Mouse (Mus musculus): ENCODE data around the gene Camta1. TPM values are rescaled to one million over a fixed set of nuclear protein-coding genes. Genes with fewer than 3 reads are reported as not detected.

Camta1 gene
- polyA plus RNA-seq, 1 experiment = 27.1 TPM

DNA sequence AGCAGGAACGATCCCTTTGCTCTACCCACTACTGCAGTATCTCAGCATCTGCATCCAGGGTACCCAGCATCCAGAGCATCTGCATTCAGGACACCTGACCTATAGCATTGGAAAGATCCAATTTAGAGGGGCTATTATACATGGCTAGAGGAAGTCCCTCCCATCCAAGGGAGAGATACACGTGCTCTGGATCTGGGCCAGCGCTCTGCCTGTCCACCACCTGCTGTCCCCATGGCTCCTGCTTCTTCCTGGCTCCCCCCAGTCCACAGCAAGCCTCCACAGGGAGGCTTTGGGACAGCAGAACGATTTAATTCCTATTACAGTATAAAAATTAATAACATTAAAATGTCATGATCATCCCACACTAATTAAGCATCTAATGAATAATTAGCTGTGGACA, 605.1 kb downstream of the Camta1 start:
- no peak for DNase-seq
- Histone ChIP-seq H3K4me3 (ENCODE audit: control insufficient read depth, insufficient read depth, low read length) (no peak overlapping the region), H3K36me3 (ENCODE audit: control insufficient read depth, insufficient read depth, low read length) (no peaks in the 10 kb centered on the region), H3K4me1 (replicated peaks; ENCODE audit: control insufficient read depth, insufficient read depth, low read length) (no peaks in the 10 kb centered on the region), H3K27me3 (ENCODE audit: control insufficient read depth, insufficient read depth, low read length) (no peaks in the 10 kb centered on the region), H3K27ac (ENCODE audit: control insufficient read depth, insufficient read depth, low read length) (no peak overlapping the region)
- TF ChIP-seq CTCF (IDR thresholded peaks at IDR 0.05; ENCODE audit: borderline replicate concordance, control insufficient read depth, extremely low read depth, insufficient read depth, low read length, poor library complexity) = no peak
- TF ChIP-seq POLR2A (IDR thresholded peaks at IDR 0.05; ENCODE audit: control insufficient read depth, extremely low read depth, insufficient read depth, low read length, poor library complexity) = no peak
- WGBS = 70% methylated on average over 4 of the region's 4 CpGs

DNA sequence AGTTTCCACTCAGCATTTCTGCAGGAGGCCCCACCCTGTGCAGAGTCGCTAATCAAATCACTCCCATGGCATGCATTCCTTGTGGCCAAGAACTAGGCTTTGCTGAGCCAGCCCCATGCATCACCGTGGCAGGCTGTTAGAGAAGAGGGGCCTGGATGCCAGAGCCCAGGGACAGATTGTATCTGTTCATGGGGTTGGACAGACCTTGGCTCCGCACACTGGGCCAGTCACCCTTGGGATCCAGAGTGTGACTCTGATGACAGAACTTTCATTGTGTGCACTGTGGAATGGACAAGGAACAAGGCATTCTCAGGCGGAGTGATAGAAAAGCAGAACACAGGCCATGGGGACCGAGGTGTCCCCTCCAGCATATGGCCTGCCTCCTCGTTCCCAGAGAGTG, 610.9 kb downstream of the Camta1 start:
- Histone ChIP-seq H3K4me3 (ENCODE audit: control insufficient read depth, insufficient read depth, low read length) (no peak overlapping the region), H3K27ac (ENCODE audit: control insufficient read depth, insufficient read depth, low read length) (no peak overlapping the region), H3K36me3 (ENCODE audit: control insufficient read depth, insufficient read depth, low read length) (no peaks in the 10 kb centered on the region), H3K27me3 (ENCODE audit: control insufficient read depth, insufficient read depth, low read length) (no peaks in the 10 kb centered on the region), H3K4me1 (replicated peaks; ENCODE audit: control insufficient read depth, insufficient read depth, low read length) (no peaks in the 10 kb centered on the region)
- TF ChIP-seq CTCF (IDR thresholded peaks at IDR 0.05; ENCODE audit: borderline replicate concordance, control insufficient read depth, extremely low read depth, insufficient read depth, low read length, poor library complexity) (no peak), POLR2A (IDR thresholded peaks at IDR 0.05; ENCODE audit: control insufficient read depth, extremely low read depth, insufficient read depth, low read length, poor library complexity) (no peak)
- 93% methylated on average over 6 of the region's 6 CpGs for WGBS
- no peak for DNase-seq

DNA sequence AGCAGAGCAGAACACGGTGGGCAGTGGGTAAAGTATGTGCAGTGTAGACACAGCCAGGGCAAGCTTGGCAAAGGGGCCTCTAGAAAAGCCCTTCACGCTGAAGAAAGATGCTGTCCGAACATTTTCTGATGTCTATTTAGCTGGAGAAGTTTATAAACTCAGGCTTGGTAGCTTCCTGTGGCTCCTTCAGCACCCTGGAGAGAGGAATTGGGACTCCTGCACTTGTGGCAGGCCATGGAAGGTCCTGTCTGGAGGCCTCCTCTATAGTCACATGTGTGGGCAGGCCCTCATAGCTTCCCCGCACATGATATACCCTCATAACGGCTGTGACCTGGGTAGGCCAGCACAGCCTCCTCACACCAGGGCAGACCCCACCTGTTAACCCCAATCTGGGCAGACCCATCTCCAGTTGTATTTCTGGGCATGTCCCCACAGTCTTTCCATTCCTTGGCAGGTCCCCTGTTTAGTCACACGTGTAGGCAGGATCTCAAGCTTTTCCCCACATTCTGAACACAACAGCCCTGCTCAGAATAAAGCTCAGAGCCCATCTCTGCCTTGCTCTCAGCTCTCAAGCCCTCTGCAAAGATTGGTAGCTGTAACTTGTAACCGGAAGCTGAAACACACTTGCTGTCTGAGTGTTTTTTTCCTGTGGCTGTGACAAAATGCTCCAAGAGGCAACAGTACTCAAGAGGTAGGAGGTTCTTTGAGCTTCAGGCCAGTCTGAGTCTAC, 616.4 kb downstream of the Camta1 start:
- no peaks in the 10 kb centered on the region for H3K36me3 ChIP-seq (ENCODE audit: control insufficient read depth, insufficient read depth, low read length)
- no peak overlapping the region for H3K4me3 ChIP-seq (ENCODE audit: control insufficient read depth, insufficient read depth, low read length)
- DNase-seq = no peak
- H3K27ac ChIP-seq (ENCODE audit: control insufficient read depth, insufficient read depth, low read length) = no peak overlapping the region
- no peaks in the 10 kb centered on the region for H3K27me3 ChIP-seq (ENCODE audit: control insufficient read depth, insufficient read depth, low read length)
- no peaks in the 10 kb centered on the region for H3K4me1 ChIP-seq (replicated peaks; ENCODE audit: control insufficient read depth, insufficient read depth, low read length)
- WGBS = 69% methylated on average over 7 of the region's 7 CpGs
- TF ChIP-seq POLR2A (IDR thresholded peaks at IDR 0.05; ENCODE audit: control insufficient read depth, extremely low read depth, insufficient read depth, low read length, poor library complexity) (no peak), CTCF (IDR thresholded peaks at IDR 0.05; ENCODE audit: borderline replicate concordance, control insufficient read depth, extremely low read depth, insufficient read depth, low read length, poor library complexity) (no peak)

DNA sequence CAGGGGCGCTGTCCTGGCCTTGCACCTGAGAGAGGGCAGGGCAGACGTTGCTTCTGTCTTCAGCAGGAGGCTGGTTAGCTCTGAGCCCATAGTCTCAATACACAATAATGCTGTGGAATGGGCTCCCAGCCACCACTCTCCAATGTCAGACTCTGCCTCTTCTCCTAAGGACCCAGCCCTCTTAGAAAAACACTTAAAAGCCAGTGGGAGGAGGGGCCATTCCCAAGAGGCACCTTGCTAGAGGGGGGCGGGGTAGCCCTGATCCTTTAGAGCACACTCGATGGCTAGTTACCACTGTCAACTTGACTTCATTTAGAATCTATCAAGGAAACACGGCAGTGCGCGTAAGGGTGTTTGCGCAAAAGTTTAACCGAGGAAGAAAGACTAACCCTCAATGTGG, 618.2 kb downstream of the Camta1 start:
- no peak overlapping the region for H3K4me3 ChIP-seq (ENCODE audit: control insufficient read depth, insufficient read depth, low read length)
- H3K27ac ChIP-seq (ENCODE audit: control insufficient read depth, insufficient read depth, low read length) = no peak overlapping the region
- H3K36me3 ChIP-seq (ENCODE audit: control insufficient read depth, insufficient read depth, low read length) = no peaks in the 10 kb centered on the region
- no peak for TF ChIP-seq POLR2A (IDR thresholded peaks at IDR 0.05; ENCODE audit: control insufficient read depth, extremely low read depth, insufficient read depth, low read length, poor library complexity)
- TF ChIP-seq CTCF (IDR thresholded peaks at IDR 0.05; ENCODE audit: borderline replicate concordance, control insufficient read depth, extremely low read depth, insufficient read depth, low read length, poor library complexity) = no peak
- WGBS = 71% methylated on average over 9 of the region's 9 CpGs
- no peaks in the 10 kb centered on the region for H3K4me1 ChIP-seq (replicated peaks; ENCODE audit: control insufficient read depth, insufficient read depth, low read length)
- no peaks in the 10 kb centered on the region for H3K27me3 ChIP-seq (ENCODE audit: control insufficient read depth, insufficient read depth, low read length)
- DNase-seq = no peak

DNA sequence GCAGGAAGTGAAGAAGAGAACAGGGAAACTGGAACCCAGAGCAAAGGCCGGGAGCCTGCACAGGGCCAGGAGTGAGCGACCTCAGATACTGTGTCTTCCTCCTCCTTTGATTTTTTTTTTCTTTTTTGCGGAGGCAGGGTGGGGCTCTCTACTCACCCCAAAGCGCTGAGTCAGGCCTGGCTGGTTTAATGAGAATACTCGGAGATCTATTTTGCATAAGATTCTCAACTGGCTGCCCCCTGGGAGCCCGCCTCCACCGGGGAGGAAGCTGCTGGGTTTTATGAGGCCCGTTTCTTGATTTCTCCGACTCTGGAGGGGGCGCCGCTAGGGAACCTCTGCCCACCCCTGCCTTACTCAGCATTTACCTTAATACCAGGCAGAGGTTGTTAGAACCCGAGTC, 618.9 kb downstream of the Camta1 start:
- TF ChIP-seq CTCF (IDR thresholded peaks at IDR 0.05; ENCODE audit: borderline replicate concordance, control insufficient read depth, extremely low read depth, insufficient read depth, low read length, poor library complexity) (no peak), POLR2A (IDR thresholded peaks at IDR 0.05; ENCODE audit: control insufficient read depth, extremely low read depth, insufficient read depth, low read length, poor library complexity) (no peak)
- H3K27ac ChIP-seq (ENCODE audit: control insufficient read depth, insufficient read depth, low read length) = no peak overlapping the region
- H3K4me3 ChIP-seq (ENCODE audit: control insufficient read depth, insufficient read depth, low read length) = no peak overlapping the region
- H3K4me1 ChIP-seq (replicated peaks; ENCODE audit: control insufficient read depth, insufficient read depth, low read length) = no peaks in the 10 kb centered on the region
- no peaks in the 10 kb centered on the region for H3K27me3 ChIP-seq (ENCODE audit: control insufficient read depth, insufficient read depth, low read length)
- no peaks in the 10 kb centered on the region for H3K36me3 ChIP-seq (ENCODE audit: control insufficient read depth, insufficient read depth, low read length)
- WGBS = 20% methylated on average over 12 of the region's 12 CpGs
- DNase-seq = no peak

DNA sequence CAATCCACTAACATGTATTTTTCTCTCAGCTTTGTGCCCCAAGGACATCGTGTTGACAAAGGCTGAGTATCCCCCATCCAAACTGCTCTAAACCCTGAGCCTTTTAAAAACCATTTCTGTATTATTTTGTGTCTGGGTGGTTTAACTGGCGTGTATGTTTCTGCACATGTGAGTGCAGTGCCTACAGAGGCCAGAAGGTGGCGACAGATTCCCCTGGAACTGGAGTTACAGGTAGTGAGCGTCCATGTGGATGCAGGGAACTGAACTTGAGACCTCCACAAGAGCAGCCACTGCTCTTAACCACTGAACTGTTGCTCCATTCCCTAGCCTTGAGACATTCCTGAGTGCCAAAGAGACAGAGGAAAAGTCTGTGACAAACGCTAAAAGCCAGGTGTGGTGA, 621.2 kb downstream of the Camta1 start:
- H3K36me3 ChIP-seq (ENCODE audit: control insufficient read depth, insufficient read depth, low read length) = no peaks in the 10 kb centered on the region
- no peak for DNase-seq
- WGBS = 87% methylated on average over 5 of the region's 5 CpGs
- no peak overlapping the region for H3K27ac ChIP-seq (ENCODE audit: control insufficient read depth, insufficient read depth, low read length)
- H3K4me1 ChIP-seq (replicated peaks; ENCODE audit: control insufficient read depth, insufficient read depth, low read length) = no peaks in the 10 kb centered on the region
- no peaks in the 10 kb centered on the region for H3K27me3 ChIP-seq (ENCODE audit: control insufficient read depth, insufficient read depth, low read length)
- TF ChIP-seq CTCF (IDR thresholded peaks at IDR 0.05; ENCODE audit: borderline replicate concordance, control insufficient read depth, extremely low read depth, insufficient read depth, low read length, poor library complexity) (no peak), POLR2A (IDR thresholded peaks at IDR 0.05; ENCODE audit: control insufficient read depth, extremely low read depth, insufficient read depth, low read length, poor library complexity) (no peak)
- no peak overlapping the region for H3K4me3 ChIP-seq (ENCODE audit: control insufficient read depth, insufficient read depth, low read length)
